Mouse (Mus musculus): Measurements from ENCODE around the gene Pax3.

DNA sequence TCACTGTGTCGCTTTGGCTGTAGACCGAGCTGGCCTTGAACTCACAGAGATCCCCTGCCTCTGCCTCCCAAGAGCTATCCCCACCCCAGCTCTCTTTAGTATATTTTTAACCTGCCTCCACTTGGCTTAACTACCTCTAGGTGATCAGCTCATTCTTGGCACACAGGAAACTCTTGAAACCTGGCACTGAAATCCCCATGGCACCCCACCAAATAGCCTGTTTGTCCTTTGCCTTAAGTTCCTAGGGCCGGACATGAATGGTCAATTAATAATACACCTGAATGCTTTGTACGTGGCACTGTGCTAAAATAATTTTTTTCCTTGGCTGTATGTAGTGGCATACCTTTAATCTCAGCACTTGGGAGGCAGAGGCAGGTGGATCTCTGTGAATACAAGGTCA is 41.1 kb downstream of the Pax3 start:
- TF ChIP-seq GATA1 (IDR thresholded peaks at IDR 0.05; ENCODE audit: borderline replicate concordance, low read length), result no peak
- TF ChIP-seq FLI1 (IDR thresholded peaks at IDR 0.05; ENCODE audit: low read length), result no peak

Data from megakaryocyte, embryonic 14.5 days (primary cell).